Mouse (Mus musculus) layer of hippocampus, adult 11-12 months (tissue): Measurements from ENCODE around the gene Tbc1d10c.

Experiments
- DNase-seq: peaks from one replicate; pipeline ENCODE4 v3.0.0; 2022; ENCODE audit warnings: low spot score

Gene Tbc1d10c

DNA sequence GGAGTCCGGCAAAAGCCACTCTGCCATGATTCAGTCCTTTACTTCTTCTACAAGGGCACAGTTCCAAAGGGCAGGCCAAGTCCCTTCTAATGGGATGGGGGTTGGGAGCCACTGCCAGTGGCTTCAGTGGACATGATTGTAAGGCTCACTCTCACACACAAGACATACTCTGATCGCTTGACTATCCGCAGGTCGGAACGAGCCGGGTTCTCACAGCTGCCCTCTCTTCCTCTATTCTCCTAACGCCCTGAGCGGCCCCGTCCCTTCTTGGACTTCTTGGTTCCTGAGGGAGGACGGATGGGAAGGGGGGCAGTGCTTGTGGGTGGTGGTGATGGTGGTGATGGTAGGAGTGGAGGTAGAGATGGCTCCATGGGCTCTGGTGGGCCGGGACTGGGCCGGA lies 34.3 kb downstream of the Tbc1d10c start:
- no peak for DNase-seq

DNA sequence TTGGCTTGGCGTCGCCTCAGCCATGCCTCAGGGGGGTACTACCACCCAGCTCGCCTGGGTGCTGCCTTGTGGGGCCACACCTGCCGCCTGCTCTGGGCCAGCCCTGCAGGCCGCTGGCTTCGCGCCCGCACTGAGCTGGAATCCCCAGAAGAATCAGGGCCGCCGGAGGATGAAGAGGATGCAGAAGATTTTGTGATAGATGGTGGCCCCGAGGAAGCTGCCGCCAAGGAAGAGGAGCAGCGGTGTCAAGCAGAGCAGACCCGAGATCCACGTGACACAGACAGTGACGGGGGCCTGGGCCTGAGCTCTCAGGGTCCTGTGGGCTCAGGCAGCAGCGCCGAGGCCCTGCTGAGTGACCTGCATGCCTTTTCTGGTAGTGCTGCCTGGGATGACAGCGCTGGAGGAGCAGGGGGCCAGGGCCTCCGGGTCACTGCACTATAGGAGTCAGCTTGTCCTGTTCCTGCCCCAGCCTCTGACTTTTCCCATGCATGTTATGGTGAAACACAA lies 35.0 kb downstream of the Tbc1d10c start:
- DNase-seq, result no peak

DNA sequence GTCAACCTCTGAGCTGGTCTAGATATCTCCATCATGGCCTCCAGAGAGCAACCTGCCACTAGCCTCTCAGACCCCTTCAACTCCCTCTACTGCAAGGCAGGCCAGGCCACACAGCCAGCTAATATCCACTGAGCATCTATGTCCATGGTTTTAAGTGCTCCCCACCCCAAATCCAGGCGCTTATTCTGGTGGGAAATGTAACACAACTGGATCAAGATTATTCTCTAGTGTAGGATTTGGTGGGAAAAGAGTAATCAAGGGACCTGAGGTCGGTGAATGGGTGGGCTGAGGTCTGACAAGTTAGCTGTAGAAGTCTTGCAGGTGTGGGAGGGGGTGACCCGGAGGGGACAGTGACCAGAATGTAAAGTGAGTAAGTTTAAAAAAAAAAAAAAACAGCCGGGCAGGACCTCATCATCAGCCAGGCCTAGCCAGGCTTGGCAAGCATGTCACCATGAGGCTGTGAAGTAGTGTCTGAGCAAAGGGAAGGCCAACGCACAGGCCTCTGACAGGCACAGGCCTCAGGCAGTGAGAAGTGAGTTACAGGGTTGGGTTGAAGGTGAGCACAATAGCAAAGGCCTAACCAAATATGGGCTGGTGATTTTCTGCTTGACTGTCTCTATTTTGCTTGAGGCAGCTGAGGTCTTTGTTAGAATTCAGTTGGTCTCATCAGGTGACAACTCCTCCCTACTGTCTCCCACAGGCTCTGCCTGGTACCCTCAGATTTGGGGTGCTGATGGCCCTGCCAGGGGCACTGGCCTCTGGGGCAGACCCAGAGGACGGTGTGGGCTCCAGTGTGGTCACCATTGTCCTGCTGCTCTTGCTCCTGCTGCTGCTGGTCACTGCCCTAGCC lies 35.6 kb downstream of the Tbc1d10c start:
- DNase-seq, result no peak

DNA sequence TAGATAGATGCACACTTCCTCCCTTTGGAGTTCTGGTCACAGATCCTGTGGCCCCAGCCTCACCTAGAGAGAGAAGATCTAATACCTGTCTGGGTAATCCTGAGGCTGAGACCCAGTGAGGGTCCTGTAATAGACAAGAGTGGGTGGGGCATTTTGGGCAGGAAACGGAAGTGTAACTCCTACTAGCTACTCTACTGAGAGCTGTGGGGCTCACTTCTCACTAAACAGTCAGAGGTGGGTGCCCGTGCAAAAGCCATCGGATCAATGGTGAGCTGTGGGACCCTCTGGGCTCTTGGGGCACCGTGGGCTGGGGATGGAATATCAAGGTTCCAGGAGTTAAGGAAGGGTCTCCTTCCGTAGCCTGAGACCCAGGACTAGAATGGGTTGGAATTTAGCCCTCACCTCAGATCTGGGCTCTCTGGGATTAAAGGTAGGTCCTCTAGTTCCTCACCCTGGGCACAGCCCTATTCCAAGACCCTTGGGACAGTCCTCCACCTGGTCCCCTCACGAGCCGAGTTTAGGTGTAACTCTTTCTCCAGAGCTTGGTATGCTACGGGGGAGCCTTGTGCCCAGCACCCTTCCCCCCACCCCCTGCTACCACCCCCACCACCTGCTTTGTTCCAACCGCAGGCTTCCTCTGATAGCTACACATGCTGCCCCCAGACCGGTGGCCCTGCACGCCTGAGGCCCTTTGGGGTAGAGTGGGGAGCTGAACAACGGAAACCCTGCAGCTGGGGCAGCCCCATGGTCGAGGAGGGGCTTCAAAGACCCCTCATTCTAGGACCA lies 36.5 kb downstream of the Tbc1d10c start:
- no peak for DNase-seq

DNA sequence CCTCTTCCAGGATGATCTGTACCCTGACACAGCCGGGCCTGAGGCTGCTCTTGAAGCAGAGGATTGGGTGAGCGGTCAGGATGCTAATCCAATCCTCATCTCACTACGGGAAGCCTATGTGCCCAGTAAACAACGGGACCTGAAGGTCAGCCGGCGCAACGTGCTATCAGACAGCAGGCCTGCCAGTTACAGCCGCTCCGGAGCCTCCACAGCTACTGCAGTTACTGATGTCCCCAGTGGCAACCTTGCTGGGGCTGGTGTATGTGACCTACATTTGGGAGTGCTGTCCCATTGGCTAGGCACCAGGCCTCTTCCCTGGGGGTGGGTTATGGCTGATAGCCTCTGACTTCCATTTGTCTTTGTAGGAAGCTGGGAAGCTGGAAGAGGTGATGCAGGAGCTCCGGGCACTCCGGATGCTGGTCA lies 37.8 kb downstream of the Tbc1d10c start, which contains the start of gene Ptprcap:
TSS of gene Ptprcap (plus strand) at position 373 of the 423 bp plus-strand sequence.
- DNase-seq, result no peak

DNA sequence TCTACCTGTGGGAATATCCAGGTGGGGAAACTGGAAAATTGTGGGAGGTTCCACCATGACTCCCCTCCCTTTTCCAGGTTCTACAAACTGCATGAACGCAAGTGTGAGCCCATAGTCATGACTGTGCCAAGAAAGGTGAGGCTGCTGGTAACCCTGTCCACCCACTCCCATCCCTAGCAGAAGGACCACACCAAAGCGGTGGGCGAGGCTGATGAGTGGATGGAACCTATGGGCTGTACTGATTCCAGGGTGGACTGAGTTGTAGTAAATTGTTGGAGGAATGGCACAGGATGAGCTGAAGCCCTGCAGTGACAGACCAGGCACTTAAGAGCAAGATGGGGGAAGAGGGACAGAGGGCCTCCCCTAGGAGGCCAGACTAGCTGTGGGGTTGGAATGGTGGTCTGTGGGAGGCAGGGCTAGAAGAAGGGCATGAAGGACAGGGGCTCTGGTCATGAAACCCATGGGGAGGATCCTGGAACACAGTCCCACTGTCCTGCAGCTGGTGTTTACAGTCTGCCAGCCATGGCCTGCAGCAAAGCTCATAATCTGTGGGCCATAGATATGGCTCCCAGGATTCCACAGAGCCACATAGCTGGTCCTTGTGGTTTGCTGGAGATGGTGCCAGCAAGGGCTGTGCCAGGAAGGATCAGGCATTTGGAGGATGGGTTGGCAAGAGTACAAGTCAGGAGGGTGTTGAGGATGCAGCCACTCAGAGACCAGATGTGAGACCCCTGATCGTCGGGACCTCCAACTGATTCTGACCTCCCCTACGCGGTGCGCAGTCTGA lies 38.4 kb downstream of the Tbc1d10c start:
- no peak for DNase-seq

DNA sequence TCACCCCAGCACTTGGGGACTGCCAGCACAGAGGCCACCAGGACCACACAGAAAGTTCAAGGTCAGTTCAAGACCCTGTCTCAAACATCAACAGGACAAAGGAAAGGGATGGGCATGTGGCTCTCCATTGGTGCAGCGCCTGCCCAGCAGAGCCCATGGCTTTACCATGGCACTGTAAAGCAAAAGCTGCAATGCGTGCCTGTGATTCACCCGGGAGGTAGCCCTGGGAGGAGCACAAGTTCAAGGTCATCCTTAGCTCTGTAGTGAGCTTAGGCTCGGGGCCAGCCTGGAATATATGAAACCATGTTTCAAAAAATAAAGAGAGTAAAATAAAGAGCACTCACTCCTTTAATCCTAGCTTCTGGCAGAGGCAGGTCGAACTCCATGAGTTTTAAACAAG lies 39.2 kb downstream of the Tbc1d10c start:
- no peak for DNase-seq

DNA sequence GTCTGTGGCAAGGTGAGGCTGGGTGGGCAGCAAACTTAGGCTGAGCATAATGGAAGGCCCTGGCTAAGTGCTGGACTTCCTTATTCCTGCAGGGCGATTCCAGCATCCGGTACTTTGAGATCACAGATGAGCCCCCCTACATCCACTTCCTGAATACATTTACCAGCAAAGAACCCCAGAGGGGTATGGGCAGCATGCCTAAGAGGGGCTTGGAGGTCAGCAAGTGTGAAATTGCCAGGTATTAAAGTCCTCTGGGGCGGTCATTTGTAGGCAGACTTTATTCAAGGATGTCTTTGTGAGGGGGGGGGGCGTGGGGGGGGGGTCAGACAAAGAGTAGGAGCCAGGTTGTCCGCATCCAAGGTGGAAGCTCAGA lies 39.6 kb downstream of the Tbc1d10c start:
- no peak for DNase-seq

DNA sequence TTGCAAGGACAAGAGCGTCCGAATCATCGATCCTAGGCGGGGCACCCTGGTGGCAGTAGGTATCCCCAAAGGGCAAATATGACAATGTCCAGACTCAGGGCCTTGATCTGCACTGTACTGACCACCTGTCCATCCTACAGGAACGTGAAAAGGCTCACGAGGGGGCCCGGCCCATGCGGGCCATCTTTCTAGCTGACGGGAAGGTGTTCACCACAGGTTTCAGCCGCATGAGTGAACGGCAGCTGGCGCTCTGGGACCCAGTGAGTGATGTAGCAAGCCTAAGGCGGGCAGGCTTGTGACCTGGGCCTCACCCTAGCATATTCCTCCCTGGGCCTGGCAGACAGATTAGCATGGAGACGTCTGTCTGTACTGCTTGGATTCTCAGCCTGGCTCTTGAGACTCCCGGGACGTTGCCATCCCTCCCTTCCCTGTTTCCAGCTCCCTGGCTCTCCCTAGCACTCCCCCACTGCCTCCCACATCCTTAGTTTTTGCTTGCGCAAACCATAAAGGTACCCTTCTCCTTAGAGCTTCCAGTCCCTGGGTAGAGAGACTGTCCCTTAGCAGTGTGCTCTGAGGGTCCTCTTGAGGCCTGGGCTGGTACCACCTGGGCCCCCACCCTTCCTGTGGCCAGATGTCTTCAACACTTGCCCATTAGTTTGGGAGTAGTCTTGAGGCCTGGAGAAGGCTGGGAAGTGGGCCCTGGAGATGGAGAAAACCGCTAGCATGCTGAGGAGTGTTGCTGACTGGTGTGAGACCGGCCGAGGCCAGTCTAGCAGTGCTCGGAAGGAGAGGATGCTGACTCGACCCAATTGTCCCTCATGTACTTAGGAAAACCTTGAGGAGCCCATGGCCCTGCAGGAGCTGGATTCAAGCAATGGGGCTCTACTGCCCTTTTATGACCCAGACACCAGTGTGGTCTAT lies 40.3 kb downstream of the Tbc1d10c start:
- DNase-seq, result no peak

DNA sequence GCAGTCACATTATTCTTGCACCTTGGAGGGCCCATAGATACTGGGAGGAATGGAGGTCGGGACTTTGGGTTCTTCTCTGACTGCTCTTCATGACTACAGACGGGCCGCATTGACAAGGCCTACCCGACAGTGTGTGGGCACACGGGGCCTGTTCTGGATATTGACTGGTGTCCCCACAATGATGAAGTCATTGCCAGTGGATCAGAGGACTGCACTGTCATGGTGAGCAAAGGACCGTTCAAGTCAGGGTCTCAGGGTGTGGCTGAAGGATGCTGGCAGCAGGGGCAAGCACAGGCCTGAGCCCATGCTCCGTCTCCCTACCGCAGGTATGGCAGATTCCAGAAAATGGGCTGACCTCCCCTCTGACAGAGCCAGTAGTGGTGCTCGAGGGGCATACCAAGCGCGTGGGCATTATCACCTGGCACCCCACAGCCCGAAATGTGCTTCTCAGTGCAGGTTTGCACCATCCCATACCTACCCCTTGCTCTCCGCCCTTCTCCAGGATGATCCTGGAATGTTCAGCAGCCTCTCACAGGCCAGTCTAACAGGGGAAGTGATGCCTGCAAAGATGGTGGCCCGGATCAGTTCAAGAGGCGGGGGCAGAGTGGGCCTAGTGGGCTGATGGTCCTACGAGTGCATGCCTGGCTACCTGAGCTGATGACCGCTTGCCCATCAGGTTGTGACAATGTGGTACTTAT lies 41.2 kb downstream of the Tbc1d10c start:
- DNase-seq, result no peak

DNA sequence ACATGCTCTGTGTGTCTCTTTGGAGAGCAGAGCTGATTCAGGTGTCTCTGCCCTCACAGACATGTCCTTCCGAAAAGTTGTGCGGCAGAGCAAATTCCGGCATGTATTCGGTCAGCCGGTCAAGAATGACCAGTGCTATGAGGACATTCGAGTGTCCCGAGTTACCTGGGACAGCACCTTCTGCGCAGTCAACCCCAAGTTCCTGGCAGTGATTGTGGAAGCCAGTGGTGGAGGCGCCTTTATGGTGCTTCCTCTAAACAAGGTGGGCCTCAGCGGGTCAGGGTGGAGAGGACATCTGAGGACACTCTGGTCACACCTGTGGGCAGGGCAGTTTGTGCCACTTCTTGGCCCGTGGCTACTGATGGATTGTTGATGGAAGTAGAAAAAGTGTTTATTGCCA lies 41.8 kb downstream of the Tbc1d10c start:
- no peak for DNase-seq

DNA sequence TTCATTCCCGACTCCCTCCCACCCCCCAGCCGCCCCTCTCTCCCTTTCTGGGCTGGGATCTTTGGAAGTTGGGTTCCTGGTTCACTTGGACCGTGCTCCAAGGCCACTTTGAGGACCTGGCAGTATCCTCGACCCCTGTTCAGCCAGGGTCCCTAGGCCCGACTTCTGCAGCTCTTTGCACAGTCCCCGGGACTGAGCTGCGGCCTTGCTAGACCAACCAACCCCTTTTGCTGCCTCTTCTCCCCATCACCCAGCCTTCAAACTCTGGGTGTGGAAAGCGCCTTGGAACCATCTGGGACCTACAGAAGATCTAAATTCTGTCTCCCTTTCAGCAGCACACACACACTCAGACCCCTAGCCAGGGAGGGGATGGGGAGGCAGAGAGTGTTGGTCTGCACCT lies 42.3 kb downstream of the Tbc1d10c start:
- no peak for DNase-seq

DNA sequence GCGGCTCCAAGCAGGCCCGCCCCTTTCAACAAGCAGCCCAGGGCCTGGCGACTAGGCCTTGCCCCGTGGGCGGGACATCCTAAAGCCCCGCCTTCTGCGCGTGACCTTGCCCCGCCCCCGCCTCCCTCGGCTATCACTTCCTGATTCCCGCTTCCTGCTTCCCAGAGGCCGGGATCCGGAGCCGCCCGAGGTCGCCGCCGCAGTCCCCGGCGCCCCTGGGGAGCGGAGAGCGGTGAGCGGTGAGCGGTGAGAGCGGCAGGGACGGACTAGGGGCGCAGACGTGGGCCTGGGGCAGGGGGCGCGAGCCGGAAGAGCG lies 42.6 kb downstream of the Tbc1d10c start, which contains the start of gene Coro1b:
TSS of gene Coro1b (plus strand) at position 129 of the 316 bp plus-strand sequence.
- DNase-seq, result peak; percentile 96

DNA sequence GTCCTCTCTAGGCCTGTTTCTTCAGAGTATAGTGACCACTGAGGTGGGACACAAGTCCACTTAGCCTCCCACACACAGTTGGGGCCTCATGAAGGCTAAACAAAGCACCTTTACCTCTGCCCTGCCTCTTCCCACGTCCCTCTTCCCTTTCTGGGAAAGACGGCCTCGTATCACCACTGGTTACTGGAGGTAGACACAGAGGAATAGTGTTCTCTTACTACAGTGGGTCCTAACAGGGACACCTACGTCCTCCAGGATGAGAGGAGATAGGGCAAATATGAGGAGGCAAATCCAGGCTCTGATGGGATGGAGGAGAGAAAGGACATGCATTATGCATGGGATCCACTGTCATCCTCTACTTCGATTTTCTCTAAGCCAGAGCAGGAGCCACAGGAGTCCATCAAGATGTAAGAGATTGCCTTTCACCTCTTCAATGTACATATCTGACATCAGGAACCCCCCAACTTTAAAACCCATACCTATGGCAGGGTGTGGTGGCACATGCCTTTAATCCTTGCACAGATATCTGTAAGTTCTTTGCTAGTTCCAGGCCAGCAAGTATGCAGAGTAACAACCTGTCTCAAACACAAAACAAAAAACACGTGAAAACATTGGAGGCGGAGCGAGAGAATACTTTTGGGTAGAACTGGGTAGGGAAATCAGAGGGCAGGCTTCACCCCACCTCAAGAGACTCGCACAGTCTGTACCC lies 43.1 kb downstream of the Tbc1d10c start:
- no peak for DNase-seq

DNA sequence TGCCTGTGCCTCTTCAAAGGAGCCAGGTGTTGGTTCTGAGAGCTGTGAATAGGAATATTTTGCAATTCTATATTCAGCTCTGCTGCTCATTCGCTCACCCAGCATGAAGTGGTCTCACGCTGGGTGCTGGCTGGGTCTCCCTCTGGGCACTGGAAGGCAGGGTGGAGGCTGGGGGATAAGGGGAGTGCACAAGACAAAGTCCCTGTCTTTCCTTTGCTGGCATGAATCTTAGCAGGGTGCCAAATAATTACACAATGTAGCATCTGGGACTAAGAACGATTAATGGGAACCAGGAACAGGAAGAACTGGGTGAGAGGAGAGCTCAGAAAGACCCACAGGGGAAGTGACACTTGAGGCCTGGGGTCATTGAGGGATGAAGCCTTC lies 44.1 kb downstream of the Tbc1d10c start:
- no peak for DNase-seq

DNA sequence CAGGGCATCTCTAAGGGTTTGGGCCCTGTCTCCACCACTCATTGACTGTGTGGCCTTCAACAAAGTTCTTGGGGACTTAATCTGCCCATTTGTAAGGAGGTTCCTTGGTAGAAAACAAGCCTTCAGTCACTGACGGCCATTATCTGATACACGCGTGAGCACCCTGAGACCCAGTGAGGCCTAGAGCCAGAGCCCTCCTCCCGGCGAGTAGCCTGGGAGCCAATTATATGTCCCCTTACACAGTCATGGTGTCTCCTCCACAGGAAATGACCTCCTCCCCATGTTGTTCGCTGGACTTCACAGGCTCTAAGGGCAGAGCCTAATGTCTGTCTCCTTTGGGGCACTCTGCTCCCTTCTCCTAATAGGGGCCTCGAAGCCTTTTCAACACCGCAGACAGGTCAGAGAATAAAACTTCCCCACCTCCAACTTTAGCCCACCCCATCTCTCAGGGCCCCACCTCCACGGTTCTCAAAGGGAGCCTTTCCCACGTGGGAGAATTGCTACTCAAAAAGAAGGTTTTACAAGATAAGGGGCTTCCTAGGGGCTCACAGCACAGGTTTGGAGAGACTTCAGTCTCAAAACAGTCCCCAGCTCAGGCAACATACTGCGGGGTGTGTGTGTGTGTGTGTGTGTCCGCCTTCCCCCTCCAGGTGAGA lies 44.6 kb downstream of the Tbc1d10c start:
- DNase-seq, result no peak

DNA sequence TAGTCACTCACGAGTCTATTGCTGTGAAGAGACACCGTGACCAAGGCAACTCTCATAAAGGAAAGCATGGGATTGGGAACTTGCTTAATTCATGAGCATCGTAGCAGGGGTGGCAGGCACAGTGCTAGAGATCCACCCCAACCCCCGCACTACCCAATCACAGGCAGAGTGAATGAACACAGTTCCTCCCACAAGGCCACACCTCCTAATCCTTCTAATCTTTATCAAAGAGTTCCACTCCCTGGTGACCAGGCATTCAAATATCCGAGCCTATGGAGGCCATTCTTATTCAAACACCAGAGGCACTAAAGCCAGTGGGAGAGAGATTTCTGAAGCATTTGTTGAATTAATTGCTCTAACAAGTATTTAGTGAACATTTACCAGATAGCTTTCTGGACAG lies 45.1 kb downstream of the Tbc1d10c start:
- no peak for DNase-seq

DNA sequence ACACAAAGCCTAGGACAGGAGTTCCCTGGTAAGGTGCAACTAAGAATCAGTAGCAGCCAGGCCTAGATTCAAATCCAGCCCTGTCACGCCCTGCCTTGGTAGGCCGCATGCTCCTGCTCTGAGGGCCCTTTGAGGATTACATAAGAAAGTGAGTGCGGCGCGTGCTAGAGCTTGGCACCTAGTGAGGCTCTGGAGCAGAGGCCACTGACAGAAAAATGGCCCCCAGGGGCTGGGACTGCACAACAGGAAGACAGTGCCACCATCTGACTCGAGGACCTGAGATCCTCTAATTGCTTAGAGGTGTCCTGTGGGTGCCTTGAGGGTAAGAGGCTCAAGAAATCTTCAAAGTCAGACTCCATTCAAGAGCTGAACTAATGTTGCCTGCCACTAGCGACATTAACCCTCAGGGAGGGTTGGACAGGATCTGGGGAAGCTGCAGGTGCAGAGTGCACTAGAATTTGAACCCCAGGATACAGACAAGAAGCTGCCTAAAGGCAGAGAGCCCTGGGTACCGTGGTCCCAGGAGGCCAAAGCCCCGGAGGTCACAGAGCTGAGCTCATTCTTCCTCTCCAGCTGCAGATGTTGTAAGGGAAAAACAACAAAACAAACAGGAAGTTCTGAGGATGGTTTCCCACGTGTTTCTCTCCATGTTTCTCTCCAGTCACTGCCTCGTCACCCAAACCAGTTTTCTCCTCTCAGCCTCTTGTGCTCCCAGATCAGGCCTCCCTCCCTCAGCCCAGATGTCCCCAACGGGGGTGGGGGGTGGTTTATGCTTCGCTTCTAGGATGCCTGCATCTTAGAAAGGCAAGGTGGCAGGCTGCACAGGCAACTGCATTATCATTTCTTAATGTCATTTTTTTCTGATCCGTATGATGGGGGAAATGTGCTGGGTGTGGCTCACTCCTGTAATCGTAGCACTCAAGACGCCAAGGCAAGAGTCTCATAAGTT lies 46.3 kb downstream of the Tbc1d10c start:
- DNase-seq, result no peak
